Mouse (Mus musculus): ENCODE measurements at regions not wholly inside any gene's neighbourhood (a gene's known extent, or its start where the extent isn't known, plus 50 kb on each side); places are given as distances from the start of the nearest gene placed in this dataset.

DNA sequence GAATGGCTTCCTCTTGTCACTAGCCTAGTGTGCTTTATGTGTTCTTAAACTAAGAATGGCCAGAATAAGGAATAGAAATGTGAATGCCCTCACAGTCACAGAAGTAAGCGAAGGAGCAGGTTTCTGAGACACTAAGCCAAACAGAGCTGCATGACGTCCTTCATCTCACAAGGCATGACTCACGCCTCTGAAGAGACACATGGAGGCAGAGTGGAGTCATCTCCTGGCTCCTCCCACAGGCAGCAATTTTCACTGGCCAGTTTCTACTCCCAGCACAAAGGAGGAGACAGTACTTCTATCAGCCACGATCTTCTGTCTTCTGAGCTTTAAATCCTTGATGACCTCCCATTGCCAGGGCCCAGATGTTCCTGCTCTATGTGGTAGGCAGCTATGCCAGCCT, 291.3 kb upstream of the Rnf32 start:
- peak; percentile 55 for DNase-seq

- no peak for DNase-seq
These were observed 291.9 kb upstream of the Rnf32 start for GRCm38 (mm10) chr5:28903805-28904320.

- no peak for DNase-seq
These were observed 303.0 kb upstream of the Rnf32 start for GRCm38 (mm10) chr5:28892703-28893249.

DNA sequence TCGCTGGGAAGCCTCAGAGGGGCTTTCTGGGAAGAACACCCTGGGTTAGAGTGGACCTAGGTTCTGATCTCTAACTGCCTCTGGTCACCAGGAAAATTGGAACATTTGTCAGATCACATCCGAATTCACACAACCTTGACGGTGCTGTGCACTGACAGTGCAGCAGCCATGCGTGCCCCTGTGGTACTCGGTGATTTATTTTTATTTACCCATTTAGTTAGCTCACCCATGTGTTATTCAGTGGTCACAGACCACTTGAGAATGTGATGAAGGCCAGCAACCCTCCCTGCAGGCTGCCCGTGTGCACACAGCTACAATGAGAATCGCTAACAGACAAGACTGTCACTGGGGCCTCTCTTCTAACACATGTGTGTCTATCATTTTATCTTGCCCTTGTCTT, 303.8 kb upstream of the Rnf32 start:
- no peak for DNase-seq

DNA sequence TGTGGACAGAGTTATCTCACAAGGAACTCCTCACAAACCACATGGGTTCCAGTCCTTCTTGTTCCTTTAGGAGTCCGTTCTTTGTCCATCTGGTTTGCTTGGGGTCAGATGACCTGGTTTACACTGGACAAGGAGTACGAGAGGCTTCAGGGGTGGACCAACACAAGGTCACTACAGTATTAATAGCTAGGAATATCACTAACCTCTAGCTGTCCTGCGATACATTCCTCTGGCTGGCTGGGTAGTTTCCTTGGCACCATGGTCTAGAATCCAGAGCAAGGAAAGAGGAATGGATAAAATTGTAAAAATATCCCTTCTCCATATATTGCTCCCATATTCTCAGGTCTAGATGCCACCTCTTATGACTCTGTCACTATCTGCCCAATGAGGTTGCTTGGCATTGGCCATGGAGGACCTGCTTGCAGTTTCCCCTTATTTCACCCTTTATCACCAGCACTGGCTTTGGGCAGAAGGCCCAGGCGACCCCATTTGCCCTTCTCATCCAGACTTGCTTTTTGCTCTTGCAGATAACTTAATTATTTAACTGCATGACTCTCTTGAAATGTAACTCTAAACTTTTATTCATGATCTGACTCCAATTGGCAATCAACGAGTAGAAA, 310.9 kb upstream of the Rnf32 start:
- DNase-seq: no peak

DNA sequence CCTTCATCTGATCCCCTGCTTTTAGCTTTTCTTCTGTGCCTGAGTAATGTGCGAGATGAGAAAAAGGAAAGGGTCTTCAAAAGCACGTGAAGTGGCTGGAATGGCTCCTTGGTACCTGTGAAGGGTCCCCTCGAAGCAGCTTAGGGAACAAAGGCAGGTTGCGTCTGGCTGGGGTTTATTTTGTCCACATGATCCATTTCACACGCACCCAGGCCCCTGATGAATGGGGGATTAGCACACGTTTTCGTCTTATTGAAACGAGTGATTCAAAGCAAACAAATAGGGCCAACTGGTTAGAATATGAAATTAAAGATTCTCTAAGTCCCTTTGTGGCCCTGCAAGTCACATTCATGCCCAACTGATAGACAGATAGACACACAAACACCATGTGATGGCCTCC, 319.6 kb upstream of the Rnf32 start:
- DNase-seq: no peak

DNA sequence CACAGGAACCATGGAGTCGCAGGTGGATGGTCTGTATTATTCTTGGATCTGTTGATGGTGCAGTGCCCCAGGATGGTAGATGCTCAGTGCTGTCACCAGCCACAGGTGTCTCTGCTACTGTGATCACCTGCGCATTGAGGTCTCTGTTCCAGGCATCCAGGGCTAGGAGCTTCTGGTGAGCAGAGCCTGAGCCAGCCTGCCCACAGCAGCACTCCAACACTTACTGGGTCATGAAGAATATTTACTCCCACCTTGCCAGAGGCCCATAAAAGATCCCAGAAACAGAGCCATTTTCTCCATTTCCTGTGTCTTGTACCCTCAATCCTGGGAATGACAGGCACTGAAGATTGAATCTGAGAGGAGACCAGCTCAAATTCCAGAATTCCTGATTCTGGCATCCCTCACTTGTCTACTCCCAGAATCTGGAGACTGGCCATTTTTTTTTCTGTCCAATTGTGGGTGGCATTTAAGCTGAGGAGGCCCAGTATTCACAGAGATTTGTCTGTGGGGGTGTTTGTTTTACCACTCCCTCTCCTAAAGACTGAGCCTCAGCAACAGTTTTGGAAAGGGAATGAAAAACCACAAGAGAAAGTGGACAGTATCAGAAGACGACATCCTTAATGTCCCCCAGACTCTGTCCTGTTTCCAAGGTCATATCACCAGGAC, 322.1 kb upstream of the Rnf32 start:
- DNase-seq: no peak

DNA sequence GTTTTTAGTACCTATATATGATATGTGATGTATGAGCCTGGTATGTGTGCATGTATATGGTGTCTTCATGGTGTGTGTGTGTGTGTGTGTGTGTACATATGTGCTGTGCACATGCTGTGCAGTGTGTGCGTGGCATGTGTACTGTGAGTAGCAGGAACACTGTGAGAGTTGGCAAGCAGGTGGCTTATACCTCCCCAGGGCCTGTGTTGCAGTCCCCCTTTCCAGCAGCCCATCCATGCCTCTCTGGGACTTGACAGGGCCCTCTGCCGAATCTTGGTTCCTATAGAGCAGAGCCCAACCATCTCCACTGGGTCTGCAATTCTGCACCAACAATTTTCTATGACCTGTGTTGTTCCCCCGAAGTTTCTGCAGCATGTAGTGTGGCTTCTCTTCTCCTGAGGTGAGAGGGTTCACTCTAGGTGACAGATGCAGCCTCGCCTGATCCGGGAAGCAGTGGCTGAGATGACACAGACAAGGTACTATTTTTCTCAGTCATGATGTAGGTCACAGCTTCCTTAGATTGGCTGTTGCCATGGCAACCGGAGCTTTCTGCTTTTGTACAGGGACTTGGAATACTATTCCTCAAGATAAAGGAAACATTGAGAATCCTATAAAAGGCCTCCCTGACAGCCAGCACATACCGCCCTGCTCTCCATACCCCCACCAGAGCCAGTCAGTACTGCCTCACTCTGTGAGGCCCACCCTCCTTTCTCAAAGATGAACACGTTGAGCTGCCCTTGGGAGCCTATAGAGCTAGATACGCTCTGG, 336.0 kb upstream of the Rnf32 start:
- no peak for DNase-seq

GRCm38 (mm10) chr5:28838141-28838925, 357.5 kb upstream of the Rnf32 start:
- no peak for DNase-seq

DNA sequence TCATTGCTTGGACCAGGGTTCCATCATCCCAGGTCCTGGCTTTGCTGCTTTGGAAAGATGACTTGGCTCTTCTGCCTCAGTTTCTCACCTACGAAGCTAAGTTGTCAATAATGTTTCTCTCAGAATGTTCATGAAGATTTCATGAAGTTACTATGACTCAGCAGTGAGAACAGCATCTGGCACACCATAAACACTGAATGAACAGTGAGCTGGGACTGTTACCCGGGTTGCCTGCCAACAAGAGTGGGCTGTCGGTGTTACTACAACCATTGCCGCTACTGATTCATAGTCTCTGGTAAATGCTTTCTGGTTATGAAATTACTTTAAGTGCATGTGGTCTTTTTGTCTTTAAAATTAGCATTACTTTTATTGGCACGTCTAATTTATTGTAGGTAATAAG, 352.0 kb upstream of the Shh start:
- no peak for DNase-seq

GRCm38 (mm10) chr5:28807950-28808349, 340.9 kb upstream of the Shh start:
- peak; percentile 10 for DNase-seq

GRCm38 (mm10) chr5:28799464-28799863, 332.4 kb upstream of the Shh start:
- no peak for DNase-seq

GRCm38 (mm10) chr5:28798361-28798760, 331.3 kb upstream of the Shh start:
- DNase-seq: no peak

GRCm38 (mm10) chr5:28795130-28795758, 328.2 kb upstream of the Shh start:
- no peak for DNase-seq

DNA sequence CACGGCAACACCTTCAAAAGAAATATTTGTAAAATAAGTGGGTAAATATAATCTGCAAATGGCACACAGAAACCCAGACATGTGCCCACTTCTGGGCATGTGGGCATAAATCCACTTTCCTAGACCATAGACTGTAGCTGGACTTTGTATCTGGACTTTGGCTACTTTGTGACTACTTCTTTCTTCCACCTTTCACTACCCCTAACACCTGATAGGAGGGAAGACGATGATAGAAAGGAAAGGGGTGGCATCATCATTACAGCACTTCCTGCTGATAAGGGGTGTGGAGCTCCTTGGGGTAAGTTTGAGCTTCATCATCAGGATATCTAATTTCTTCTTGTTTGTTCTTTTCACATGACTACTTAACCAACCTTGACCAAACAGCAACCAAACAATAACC, 326.7 kb upstream of the Shh start:
- no peak for DNase-seq

DNA sequence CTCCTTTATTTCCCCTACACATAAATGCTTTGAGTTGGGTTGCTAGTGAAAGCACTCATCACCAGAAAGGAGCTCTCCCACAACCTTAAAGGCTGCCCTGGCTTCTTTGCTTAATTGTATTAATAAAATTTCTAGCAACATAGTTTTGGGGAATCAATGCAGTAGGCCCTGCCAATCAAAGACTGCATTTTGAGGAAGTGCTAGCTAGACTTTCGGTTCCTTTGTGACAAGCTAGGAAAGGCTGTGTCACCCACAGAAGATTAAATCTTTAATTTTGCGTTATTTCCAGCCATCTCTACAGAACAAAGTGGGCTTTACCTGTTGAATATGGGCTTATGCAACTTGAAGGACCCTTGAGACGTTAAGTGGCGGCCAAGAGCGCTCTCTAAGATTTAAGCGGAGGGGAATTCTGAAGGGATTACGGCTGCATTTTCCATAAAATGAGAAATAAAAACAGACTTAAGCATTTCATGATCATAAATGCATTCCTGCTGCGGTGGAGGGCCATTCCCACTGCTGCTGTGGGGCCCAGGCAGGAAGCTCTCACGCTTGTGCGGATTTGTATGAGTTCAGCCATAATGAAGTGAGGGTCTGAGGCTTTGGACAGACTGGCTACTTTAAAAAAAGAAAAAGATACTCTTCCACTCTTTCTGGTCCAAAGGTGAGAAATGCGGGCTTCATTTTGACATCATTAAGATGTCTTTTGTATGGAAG, 318.4 kb upstream of the Shh start:
- DNase-seq: no peak

- DNase-seq: no peak
These were observed 317.4 kb upstream of the Shh start for GRCm38 (mm10) chr5:28784339-28784966.

GRCm38 (mm10) chr5:28775648-28776359, 308.7 kb upstream of the Shh start:
- DNase-seq: no peak

DNA sequence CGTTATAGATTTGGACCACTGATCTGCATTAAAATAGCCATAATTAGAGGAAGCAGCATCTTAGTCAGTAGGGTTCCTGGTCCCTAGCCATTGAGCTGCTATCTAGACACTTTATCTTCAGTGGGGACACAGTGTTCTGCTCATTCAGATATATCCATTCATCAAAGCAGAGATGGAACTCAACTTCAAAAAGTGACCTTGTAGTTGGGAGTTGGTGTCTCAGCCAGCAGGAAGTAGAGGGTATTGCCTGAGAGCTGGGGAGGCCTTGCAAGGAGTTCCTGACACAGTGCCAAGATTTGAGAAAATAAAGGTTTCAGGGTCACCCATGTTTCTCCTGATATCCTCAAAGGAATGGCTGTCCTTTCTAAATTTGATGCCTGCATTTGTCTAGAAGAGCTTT, 304.7 kb upstream of the Shh start:
- peak; percentile 65 for DNase-seq
